Mouse (Mus musculus) T-cell, adult 2 months (primary cell): Measurements from ENCODE around the gene Ap2a1.
"Not testable (repeated sequence)": the region's sequence is repeated elsewhere in the genome, so short reads cannot be mapped to it uniquely, and the experiment has no call there.

Experiments used
- DNase-seq: peaks from one replicate; pipeline ENCODE4 v3.0.0; 2022; ENCODE audit warnings: low spot score

Gene Ap2a1

GRCm38 (mm10) chr7:44893197-44893596 is 36.1 kb downstream of the Ap2a1 start:
- no peak for DNase-seq

DNA sequence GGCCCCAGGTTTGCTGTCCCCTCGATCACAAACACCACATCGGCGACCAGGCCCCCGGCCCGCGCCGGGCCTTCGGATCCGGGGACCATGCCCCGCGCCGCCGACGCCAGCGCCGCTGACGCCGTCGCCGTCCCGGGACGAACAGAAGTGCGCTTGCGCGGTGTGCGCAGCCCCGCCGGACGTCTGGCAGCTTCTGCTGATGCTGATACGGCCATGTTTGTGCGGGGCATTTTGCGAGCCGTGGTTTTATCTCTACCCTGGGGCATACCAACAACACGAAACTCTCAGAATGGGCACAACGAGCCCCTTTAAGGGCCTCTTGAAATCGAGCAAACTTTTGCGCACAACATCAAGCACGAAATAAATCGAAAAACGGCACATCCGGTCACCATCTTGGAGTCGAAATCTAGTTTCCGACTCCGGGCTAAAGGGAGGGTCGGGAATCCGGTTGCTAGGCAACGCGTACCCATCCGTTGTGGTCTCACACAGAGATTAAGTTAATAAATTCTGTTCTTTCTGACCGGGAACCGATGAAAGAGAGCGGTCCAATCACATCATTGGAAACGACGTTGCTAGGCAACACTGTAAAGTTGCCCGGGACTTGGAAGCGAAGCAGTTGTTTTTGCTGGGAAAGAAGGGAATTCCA is 36.9 kb downstream of the Ap2a1 start, which contains the start of gene Med25:
Gene Med25, minus strand, starts transcription at position 437 of the 646 bp plus-strand sequence.
- DNase-seq, result peak; percentile 86

GRCm38 (mm10) chr7:44891611-44892010 is 37.7 kb downstream of the Ap2a1 start:
- no peak for DNase-seq

DNA sequence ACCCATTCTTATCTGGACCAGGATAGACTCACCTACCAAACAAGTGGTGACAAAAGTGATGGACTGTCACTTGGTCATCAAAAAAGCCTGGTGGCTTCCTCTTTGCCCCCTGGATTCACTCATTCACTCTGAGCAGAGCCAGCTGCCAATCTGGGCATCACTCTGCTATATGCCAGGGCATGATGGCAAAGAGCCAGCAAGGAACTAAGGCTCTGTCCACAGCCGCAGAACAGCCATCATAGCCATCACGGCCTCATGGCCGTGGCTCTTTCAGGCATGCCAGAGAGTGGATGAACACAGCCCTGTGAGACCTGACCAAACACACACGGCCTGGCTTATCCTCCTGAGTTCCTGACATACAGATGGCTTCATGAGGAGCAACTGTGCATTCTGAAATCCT is 38.6 kb downstream of the Ap2a1 start:
- DNase-seq, result no peak

- DNase-seq, result no peak
Measured at GRCm38 (mm10) chr7:44890180-44890579, 39.1 kb downstream of the Ap2a1 start.

DNA sequence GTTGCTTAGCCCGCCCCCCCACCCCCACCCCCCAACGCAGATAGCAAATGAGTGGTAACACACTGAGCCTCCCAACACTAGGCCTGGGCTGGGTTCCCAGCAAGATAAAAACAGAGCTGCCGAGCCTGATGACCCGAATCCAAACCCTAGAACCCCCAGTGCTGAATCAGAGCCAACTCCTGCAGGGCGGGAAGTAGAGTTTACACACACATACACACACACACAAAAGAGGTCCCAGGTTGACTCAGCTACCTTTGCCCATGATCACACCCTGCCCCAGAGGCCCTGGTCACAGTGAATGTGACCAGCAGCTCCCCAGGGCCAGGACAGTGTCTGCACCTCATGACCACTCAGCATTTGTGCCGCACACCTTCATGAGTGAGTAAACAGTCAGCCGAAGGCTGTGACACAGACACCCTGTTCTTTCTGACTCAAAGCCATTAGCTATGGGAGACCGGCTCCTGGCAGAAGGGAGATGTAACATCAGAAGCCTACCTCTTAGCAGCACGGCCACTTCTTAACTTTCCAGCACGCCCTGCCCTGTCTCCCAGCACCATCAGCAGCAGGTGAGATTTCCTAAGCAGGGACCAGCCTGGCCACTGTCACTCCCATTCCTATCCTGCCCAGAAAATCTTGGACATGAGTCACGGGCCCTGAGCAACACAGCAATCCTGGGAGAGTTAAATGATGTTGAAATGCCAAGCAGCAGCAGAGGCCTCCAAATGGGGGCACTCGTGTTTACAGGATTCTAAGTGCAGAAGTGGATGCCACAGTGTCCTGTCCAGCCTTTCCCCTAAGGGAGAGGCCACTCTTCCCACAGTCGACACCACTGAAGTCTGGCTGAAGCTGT is 40.8 kb downstream of the Ap2a1 start:
- DNase-seq, result no peak

GRCm38 (mm10) chr7:44886964-44887363 is 42.3 kb downstream of the Ap2a1 start:
- no peak for DNase-seq

GRCm38 (mm10) chr7:44884637-44885036 is 44.7 kb downstream of the Ap2a1 start:
- DNase-seq, result no peak

GRCm38 (mm10) chr7:44883036-44883435 is 46.3 kb downstream of the Ap2a1 start:
- DNase-seq, result no peak

DNA sequence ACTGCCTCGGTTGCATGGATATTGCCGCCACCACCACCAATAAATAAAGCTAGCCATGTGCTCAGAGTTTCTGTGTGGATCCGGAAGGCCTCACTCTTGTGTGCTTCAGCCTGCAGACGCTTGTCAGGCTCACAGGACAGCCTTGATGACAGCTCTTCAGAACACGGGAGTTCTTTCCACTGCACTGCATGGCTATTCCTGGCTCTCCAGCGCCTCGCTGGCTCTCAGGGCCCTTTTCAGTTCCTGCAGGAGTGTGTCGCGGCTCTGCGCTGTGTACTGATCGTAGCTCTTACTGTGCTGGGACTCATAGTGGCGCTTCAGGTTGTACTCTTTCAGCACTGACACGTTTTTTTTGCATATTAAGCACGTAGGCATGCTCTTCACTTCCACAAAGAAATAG is 51.5 kb downstream of the Ap2a1 start:
- no peak for DNase-seq

- DNase-seq, result not testable (repeated sequence)
Measured at GRCm38 (mm10) chr7:44871774-44872173, 57.5 kb downstream of the Ap2a1 start.

DNA sequence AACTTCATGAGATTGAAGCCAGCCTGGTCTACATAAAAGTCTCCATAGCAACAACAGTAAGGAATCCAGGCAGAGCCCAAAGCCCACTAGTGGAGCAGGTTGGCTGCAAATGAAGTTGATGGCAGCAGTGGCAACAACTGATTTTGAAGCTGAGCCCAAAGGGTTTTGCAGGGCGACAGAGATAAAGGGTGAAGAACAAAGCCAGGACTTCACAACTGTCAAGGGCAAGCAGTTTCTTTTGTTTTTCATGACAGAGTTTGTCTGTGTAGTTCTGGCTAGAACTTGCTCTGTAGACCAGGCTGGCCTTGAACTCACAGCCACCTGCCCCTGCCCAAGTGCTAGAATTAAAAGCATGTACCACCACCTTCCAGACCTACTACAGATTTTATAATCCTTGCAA is 58.1 kb downstream of the Ap2a1 start:
- DNase-seq, result no peak

GRCm38 (mm10) chr7:44870614-44871013 is 58.7 kb downstream of the Ap2a1 start:
- no peak for DNase-seq

GRCm38 (mm10) chr7:44869697-44870528 is 59.4 kb downstream of the Ap2a1 start, which contains the start of gene Ptov1:
TSS of gene Ptov1 (minus strand) at chr7:44869788.
- peak; percentile 87 for DNase-seq

- no peak for DNase-seq
Measured at GRCm38 (mm10) chr7:44868919-44869696, 60.2 kb downstream of the Ap2a1 start.

GRCm38 (mm10) chr7:44868465-44868864 is 60.8 kb downstream of the Ap2a1 start:
- DNase-seq, result no peak

DNA sequence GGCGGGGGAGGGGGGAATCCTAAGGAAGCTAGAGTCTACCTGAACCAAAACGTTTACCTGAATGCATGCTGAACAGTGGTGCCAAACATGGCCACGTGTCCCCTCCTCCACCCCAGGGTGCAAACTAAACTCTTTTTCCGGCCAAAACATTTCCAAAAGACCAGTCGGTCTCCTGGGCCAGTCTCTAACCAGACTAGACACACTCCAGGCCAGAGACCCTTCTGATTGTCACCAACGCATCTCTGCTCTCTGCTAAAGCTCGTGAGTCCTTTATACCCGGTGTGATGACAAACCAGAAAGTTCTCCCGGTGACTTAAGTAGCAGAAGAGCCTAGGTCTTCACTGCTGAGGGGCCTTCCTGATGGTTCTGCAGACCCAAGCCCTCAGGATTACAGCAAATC is 61.5 kb downstream of the Ap2a1 start:
- no peak for DNase-seq

DNA sequence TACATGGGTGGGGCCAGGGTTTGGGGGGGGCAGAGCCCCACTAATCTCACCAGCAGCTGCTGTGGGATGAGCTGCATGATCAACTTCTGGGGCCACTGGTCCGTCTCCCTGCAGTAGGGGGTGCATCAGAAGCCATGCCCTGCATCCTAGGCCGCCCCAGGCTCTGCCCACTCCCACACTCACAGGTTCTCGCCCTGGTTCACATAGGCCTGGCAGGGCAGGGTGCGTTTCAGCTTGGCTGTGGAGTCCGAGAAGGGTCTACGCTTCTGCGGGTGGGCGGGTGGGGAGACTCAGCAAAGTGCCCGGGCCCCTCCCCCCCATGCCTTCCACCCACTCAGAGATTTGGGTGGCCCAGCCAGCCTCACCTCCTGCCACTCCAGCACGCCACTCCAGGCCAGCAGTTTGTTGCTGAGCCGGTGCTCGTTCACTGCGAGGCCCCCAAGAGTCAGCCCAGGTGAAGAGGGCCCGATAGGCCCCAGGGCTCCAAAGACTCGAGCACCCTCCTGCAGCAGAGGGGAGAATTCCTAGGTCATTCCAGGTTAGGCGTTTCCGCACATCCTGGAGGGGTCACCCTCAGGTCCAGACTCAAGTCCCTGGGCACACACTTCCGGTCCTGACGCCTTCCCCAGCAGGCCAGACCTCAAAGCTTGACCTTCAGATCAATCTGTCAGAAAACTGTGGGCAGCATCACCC is 62.1 kb downstream of the Ap2a1 start:
- DNase-seq, result no peak

GRCm38 (mm10) chr7:44866276-44867009 is 62.9 kb downstream of the Ap2a1 start:
- no peak for DNase-seq
